Mouse (Mus musculus) adrenal gland, postnatal 14 days (tissue): ENCODE measurements around the gene Nav2. TPM values are rescaled to one million over a fixed set of nuclear protein-coding genes. Genes with fewer than 3 reads are reported as not detected.

Experiments
- DNase-seq: peaks from one replicate; pipeline ENCODE4 v3.0.0; 2021; ENCODE audit warnings: mixed read lengths
- total RNA-seq: library from RNA; stranded (reverse); gene quantifications from 2 replicates; pipeline ENCODE4 v1.2.3, GENCODE M21; 2021

The Nav2 gene
- total RNA-seq, 1 experiment from 2014 or later: 14.2 TPM

GRCm38 (mm10) chr7:49452274-49452673 is 543.8 kb downstream of the Nav2 start:
- DNase-seq: no peak

GRCm38 (mm10) chr7:49454601-49455000 is 546.1 kb downstream of the Nav2 start:
- DNase-seq: no peak

GRCm38 (mm10) chr7:49456148-49456547 is 547.6 kb downstream of the Nav2 start:
- peak; percentile 71 for DNase-seq

GRCm38 (mm10) chr7:49457398-49457797 is 548.9 kb downstream of the Nav2 start:
- DNase-seq: no peak

- peak; percentile 31 for DNase-seq
Measured at GRCm38 (mm10) chr7:49457890-49458289, 549.4 kb downstream of the Nav2 start.

- DNase-seq: peak; percentile 28
Measured at GRCm38 (mm10) chr7:49462328-49462811, 553.9 kb downstream of the Nav2 start.

GRCm38 (mm10) chr7:49467861-49468260 is 559.3 kb downstream of the Nav2 start:
- peak; percentile 68 for DNase-seq

GRCm38 (mm10) chr7:49468492-49469205 is 560.1 kb downstream of the Nav2 start:
- DNase-seq: no peak

GRCm38 (mm10) chr7:49471278-49471677 is 562.8 kb downstream of the Nav2 start:
- DNase-seq: peak; percentile 79

- no peak for DNase-seq
Measured at GRCm38 (mm10) chr7:49475282-49475681, 566.8 kb downstream of the Nav2 start.

GRCm38 (mm10) chr7:49476163-49476562 is 567.6 kb downstream of the Nav2 start:
- no peak for DNase-seq

GRCm38 (mm10) chr7:49476666-49477065 is 568.1 kb downstream of the Nav2 start:
- DNase-seq: peak; percentile 39

- no peak for DNase-seq
Measured at GRCm38 (mm10) chr7:49477076-49477975, 568.8 kb downstream of the Nav2 start.

GRCm38 (mm10) chr7:49477976-49478349 is 569.4 kb downstream of the Nav2 start:
- no peak for DNase-seq

GRCm38 (mm10) chr7:49478886-49479285 is 570.4 kb downstream of the Nav2 start:
- no peak for DNase-seq

- no peak for DNase-seq
Measured at GRCm38 (mm10) chr7:49480962-49481361, 572.4 kb downstream of the Nav2 start.

GRCm38 (mm10) chr7:49484036-49484744 is 575.7 kb downstream of the Nav2 start:
- peak; percentile 70 for DNase-seq

GRCm38 (mm10) chr7:49485292-49485847 is 576.9 kb downstream of the Nav2 start:
- DNase-seq: no peak

- no peak for DNase-seq
Measured at GRCm38 (mm10) chr7:49487347-49487746, 578.8 kb downstream of the Nav2 start.

- no peak for DNase-seq
Measured at GRCm38 (mm10) chr7:49488493-49489087, 580.1 kb downstream of the Nav2 start.

- DNase-seq: no peak
Measured at GRCm38 (mm10) chr7:49490814-49491213, 582.3 kb downstream of the Nav2 start.

- no peak for DNase-seq
Measured at GRCm38 (mm10) chr7:49492622-49493021, 584.1 kb downstream of the Nav2 start.
